Mouse (Mus musculus) bone marrow, adult 2 months (tissue): ENCODE measurements around the gene Six2.

Experiments used
- CTCF ChIP-seq: fragments of 200-500 bp; IDR thresholded peaks from 2 replicates; pipeline ENCODE4 v1.5.1; 2011; ENCODE audit warnings: low read length, control low read depth; ENCODE audit not compliant: control insufficient read depth, insufficient read depth
- POLR2A ChIP-seq: fragments of 200-500 bp; IDR thresholded peaks from 2 replicates; pipeline ENCODE4 v1.6.1; 2011; ENCODE audit warnings: low read depth, mild to moderate bottlenecking, control low read depth, low read length, borderline replicate concordance; ENCODE audit not compliant: control insufficient read depth

- TF ChIP-seq POLR2A (no peak), CTCF (no peak)
Observed at GRCm38 (mm10) chr17:85731329-85731728, 43.3 kb upstream of the Six2 start.
